Mouse (Mus musculus) B cell, adult (primary cell): ENCODE measurements around the gene Ogdhl. TPM values are rescaled to one million over a fixed set of nuclear protein-coding genes. Genes with fewer than 3 reads are reported as not detected.

Experiments used
- total RNA-seq: library from RNA; stranded (reverse); gene quantifications from 4 replicates; pipeline ENCODE4 v1.2.4, GENCODE M21; 2023; ENCODE audit not compliant: inconsistent age

Gene Ogdhl
- total RNA-seq: 0.35 to 0.63 TPM in 2 of 4 replicates, not detected in the others

DNA sequence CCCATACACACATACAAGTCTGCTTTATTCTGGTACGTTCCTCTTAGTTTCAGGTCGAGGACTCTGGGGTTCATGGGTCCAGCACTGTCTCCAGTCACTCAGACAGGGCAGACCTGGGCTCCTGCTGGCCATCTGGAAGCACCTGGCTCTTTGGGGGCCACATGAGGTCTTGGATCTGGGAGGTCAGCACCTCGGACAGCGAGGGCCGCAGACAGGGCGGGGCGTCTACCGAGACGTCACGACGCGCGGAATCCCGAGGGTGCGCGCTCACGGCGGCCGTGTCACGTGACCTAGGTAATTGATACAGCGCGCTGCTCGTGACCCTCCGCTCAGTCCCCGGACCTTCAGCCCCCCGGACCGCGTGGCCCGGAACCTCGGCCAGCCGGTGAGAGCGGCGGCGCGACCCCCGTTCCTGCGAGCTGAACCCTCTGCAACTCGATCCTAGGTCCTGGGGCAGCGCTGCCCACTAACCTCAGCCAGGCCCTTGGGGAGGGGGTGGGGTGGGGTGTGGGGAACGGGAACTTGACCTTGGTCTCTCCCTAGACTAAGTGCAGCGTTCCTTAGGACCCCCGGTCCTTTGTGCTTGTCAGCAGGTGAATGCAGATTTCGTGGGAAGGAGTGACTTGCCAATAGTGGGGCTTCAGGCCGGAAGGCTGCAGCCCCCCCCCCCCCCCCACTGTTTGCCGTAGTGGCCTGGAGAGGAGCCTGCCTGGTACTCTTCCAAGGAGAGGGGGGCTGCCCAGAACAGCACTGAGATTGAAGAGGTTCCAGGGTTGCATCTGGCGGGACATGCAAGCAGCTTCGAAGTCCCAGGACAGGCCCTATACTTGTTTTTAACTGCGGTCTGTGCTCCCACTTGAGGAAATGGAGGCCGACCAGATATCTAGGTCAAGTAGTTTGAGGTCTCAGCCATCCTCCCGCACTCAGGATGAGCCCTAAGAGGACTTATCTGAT lies at the start of gene Ogdhl:
Ogdhl (plus strand) TSS at position 288 of the 954 bp plus-strand sequence.

DNA sequence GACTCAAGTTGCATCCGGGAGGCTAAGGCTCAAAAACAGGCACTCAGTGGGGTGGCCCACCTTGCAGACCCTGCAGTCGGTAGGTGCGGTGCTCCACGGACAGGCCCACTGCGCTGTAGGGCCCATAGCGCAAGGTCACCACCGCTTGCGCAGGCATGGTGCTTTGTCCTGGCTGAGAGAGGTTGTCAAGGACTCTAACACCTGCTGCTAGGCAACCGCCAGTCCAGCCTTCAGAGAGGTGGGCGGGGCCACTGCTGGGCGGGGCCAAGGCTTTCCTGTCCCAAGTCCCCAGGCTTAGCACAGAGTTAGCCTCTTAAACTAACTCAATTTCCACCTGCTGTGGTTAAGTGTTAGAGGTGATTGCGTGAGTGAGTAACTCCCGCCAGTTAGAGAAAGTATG lies 66.4 kb downstream of the Ogdhl start, which contains the start of gene 1700024G13Rik:
1700024G13Rik (minus strand) TSS at position 196 of the 400 bp plus-strand sequence.

Other genes with a start within 250 kb of the Ogdhl start
- gene Oxnad1, start 236.6 kb upstream of the Ogdhl start, total RNA-seq: 7.6 to 14.8 TPM (median 10.1 TPM) in 4 replicates
- 95.3 to 120 TPM (median 106 TPM) in 4 replicates for gene Dph3, start 236.3 kb upstream of the Ogdhl start, total RNA-seq
- gene Msmb, start 180.0 kb upstream of the Ogdhl start, total RNA-seq: not detected in 4 replicates
- 70.5 to 79.9 TPM (median 73.1 TPM) in 4 replicates for gene Ncoa4, start 162.2 kb upstream of the Ogdhl start, total RNA-seq
- gene Timm23, start 120.1 kb upstream of the Ogdhl start, total RNA-seq: 67.8 to 80.6 TPM (median 76.0 TPM) in 4 replicates
- 48.6 to 61.5 TPM (median 54.0 TPM) in 4 replicates for gene Parg, start 120.1 kb upstream of the Ogdhl start, total RNA-seq
- gene 1700024G13Rik, start 66.4 kb downstream of the Ogdhl start, total RNA-seq: not detected in 4 replicates
- gene Slc18a3, start 142.8 kb downstream of the Ogdhl start, total RNA-seq: not detected in 4 replicates
- not detected in 4 replicates for gene Chat, start 144.0 kb downstream of the Ogdhl start, total RNA-seq
- gene Ercc6, start 191.5 kb downstream of the Ogdhl start, total RNA-seq: 47.7 to 58.3 TPM (median 54.8 TPM) in 4 replicates